Mouse (Mus musculus) MEL (cell line): ENCODE measurements around the gene Fam53b. TPM values are rescaled to one million over a fixed set of nuclear protein-coding genes. Genes with fewer than 3 reads are reported as not detected.

ENCODE experiments used
- DNase-seq: peaks from one replicate; pipeline ENCODE4 v3.0.0; 2011; ENCODE audit warnings: low read depth, low spot score
- H3K27ac ChIP-seq: 2 replicates; pipeline ENCODE4 v1.5.1; 2012; ENCODE audit warnings: low read depth, mild to moderate bottlenecking, control low read depth, low read length, moderate library complexity; ENCODE audit not compliant: control insufficient read depth
- H3K27me3 ChIP-seq, 2 experiments: fragments of 150-350 bp in 1 of 2; sonication (generic) in 1 of 2; 2 replicates each; pipeline ENCODE4 v1.6.1; 2012; ENCODE audit warnings: low read length in 2 of 2, mild to moderate bottlenecking in 2 of 2, improper control_type of control experiment in 1 of 2, moderate library complexity in 1 of 2; ENCODE audit not compliant: insufficient read depth in 2 of 2, control insufficient read depth in 1 of 2
- H3K36me3 ChIP-seq, 2 experiments: 2 replicates each; pipeline ENCODE4 v1.6.1; 2012 to 2014; ENCODE audit warnings: low read length in 2 of 2, improper control_type of control experiment in 1 of 2, inconsistent platforms in 1 of 2, mild to moderate bottlenecking in 1 of 2; ENCODE audit not compliant: insufficient read depth in 2 of 2, control insufficient read depth in 1 of 2
- H3K4me1 ChIP-seq, 2 experiments: fragments of 150-350 bp in 1 of 2; sonication (generic) in 1 of 2; 2 replicates each; pipeline ENCODE4 v1.6.1; 2012; ENCODE audit warnings: low read length in 2 of 2, improper control_type of control experiment in 1 of 2, mild to moderate bottlenecking in 1 of 2; ENCODE audit not compliant: insufficient read depth in 2 of 2, control insufficient read depth in 1 of 2
- H3K4me3 ChIP-seq, 2 experiments: fragments of 150-350 bp in 1 of 2; sonication (generic) in 1 of 2; 2 replicates each; pipeline ENCODE4 v1.5.1; 2012; ENCODE audit warnings: low read depth in 2 of 2, low read length in 2 of 2, mild to moderate bottlenecking in 2 of 2, moderate library complexity in 2 of 2, control low read depth in 1 of 2, improper control_type of control experiment in 1 of 2; ENCODE audit not compliant: control insufficient read depth in 1 of 2, insufficient read depth in 1 of 2
- H3K79me2 ChIP-seq: 2 replicates; pipeline ENCODE4 v1.6.1; 2012; ENCODE audit warnings: mild to moderate bottlenecking, low read length, moderate library complexity; ENCODE audit not compliant: control insufficient read depth, poor library complexity, insufficient read depth
- H3K9ac ChIP-seq: 2 replicates; pipeline ENCODE4 v1.6.1; 2012; ENCODE audit warnings: low read depth, mild to moderate bottlenecking, control low read depth, low read length, moderate library complexity; ENCODE audit not compliant: control insufficient read depth, poor library complexity, severe bottlenecking
- H3K9me3 ChIP-seq: fragments of 150-350 bp; sonication (generic); replicated peaks from 2 replicates; pipeline ENCODE4 v1.6.1; 2012; ENCODE audit warnings: mild to moderate bottlenecking, low read length, improper control_type of control experiment, moderate library complexity; ENCODE audit not compliant: insufficient read depth
- BHLHE40 ChIP-seq: IDR thresholded peaks from 2 replicates; pipeline ENCODE4 v1.6.1; 2012; ENCODE audit warnings: low read depth, mild to moderate bottlenecking, inconsistent platforms, low read length, improper control_type of control experiment, borderline replicate concordance
- CHD2 ChIP-seq: IDR thresholded peaks from 2 replicates; pipeline ENCODE4 v1.6.1; 2011; ENCODE audit warnings: low read length, improper control_type of control experiment
- EP300 ChIP-seq, 2 experiments: IDR thresholded peaks; 2 replicates each; pipeline ENCODE4 v1.6.1; 2011; ENCODE audit warnings: improper control_type of control experiment in 2 of 2, low read length in 2 of 2, low read depth in 1 of 2, mild to moderate bottlenecking in 1 of 2
- ETS1 ChIP-seq: IDR thresholded peaks from 2 replicates; pipeline ENCODE4 v1.6.1; 2012; ENCODE audit warnings: low read depth, mild to moderate bottlenecking, inconsistent platforms, low read length, improper control_type of control experiment, moderate library complexity
- KAT2A ChIP-seq: conservative IDR thresholded peaks from 2 replicates; pipeline ENCODE4 v1.6.1; 2012; ENCODE audit warnings: low read depth, low read length, improper control_type of control experiment, inconsistent platforms
- MAX ChIP-seq: IDR thresholded peaks from 2 replicates; pipeline ENCODE4 v1.6.1; 2011; ENCODE audit warnings: low read length, improper control_type of control experiment
- MEF2A ChIP-seq: IDR thresholded peaks from 2 replicates; pipeline ENCODE4 v1.6.1; 2014; ENCODE audit warnings: low read depth, mild to moderate bottlenecking, inconsistent platforms, low read length, improper control_type of control experiment; ENCODE audit not compliant: poor library complexity, insufficient replicate concordance, severe bottlenecking; ENCODE audit errors: extremely low read depth
- MXI1 ChIP-seq: IDR thresholded peaks from 2 replicates; pipeline ENCODE4 v1.6.1; 2011; ENCODE audit warnings: mild to moderate bottlenecking, low read depth, low read length, improper control_type of control experiment
- MYC ChIP-seq: IDR thresholded peaks from 2 replicates; pipeline ENCODE4 v1.6.1; 2011; ENCODE audit warnings: low read depth, mild to moderate bottlenecking, low read length, improper control_type of control experiment, moderate library complexity
- NELFE ChIP-seq: IDR thresholded peaks from 2 replicates; pipeline ENCODE4 v1.6.1; 2011; ENCODE audit warnings: low read depth, low read length, improper control_type of control experiment
- POLR2A ChIP-seq, 2 experiments: IDR thresholded peaks; 2 replicates each; pipeline ENCODE4 v1.6.1; 2011 to 2012; ENCODE audit warnings: low read length in 2 of 2, mild to moderate bottlenecking in 2 of 2, control low read depth in 1 of 2, improper control_type of control experiment in 1 of 2, low read depth in 1 of 2, moderate library complexity in 1 of 2; ENCODE audit not compliant: control insufficient read depth in 1 of 2, insufficient read depth in 1 of 2, poor library complexity in 1 of 2
- RCOR1 ChIP-seq: IDR thresholded peaks from 2 replicates; pipeline ENCODE4 v1.6.1; 2012; ENCODE audit warnings: low read depth, mild to moderate bottlenecking, inconsistent platforms, low read length, improper control_type of control experiment
- SIN3A ChIP-seq: IDR thresholded peaks from 2 replicates; pipeline ENCODE4 v1.6.1; 2012; ENCODE audit warnings: low read length, improper control_type of control experiment, inconsistent platforms
- SMC3 ChIP-seq: IDR thresholded peaks from 2 replicates; pipeline ENCODE4 v1.6.1; 2011; ENCODE audit warnings: low read depth, low read length, improper control_type of control experiment
- TAL1 ChIP-seq: IDR thresholded peaks from 2 replicates; pipeline ENCODE4 v1.6.1; 2012; ENCODE audit warnings: mild to moderate bottlenecking, inconsistent platforms, low read length, moderate library complexity, mixed read lengths
- TBP ChIP-seq: IDR thresholded peaks from 2 replicates; pipeline ENCODE4 v1.8.0; 2011; ENCODE audit warnings: low read depth, low read length, improper control_type of control experiment
- TCF12 ChIP-seq: IDR thresholded peaks from 2 replicates; pipeline ENCODE4 v1.6.1; 2014; ENCODE audit warnings: low read depth, mild to moderate bottlenecking, inconsistent platforms, low read length, improper control_type of control experiment, moderate library complexity
- USF1 ChIP-seq: IDR thresholded peaks from 2 replicates; pipeline ENCODE4 v1.6.1; 2014; ENCODE audit warnings: low read depth, mild to moderate bottlenecking, inconsistent platforms, low read length, improper control_type of control experiment, moderate library complexity
- ZC3H11A ChIP-seq: IDR thresholded peaks from 2 replicates; pipeline ENCODE4 v1.6.1; 2012; ENCODE audit warnings: low read depth, mild to moderate bottlenecking, inconsistent platforms, low read length, improper control_type of control experiment
- ZKSCAN1 ChIP-seq: IDR thresholded peaks from 2 replicates; pipeline ENCODE4 v1.6.1; 2012; ENCODE audit warnings: low read depth, mild to moderate bottlenecking, inconsistent platforms, low read length, improper control_type of control experiment, moderate library complexity
- ZNF384 ChIP-seq: IDR thresholded peaks from 2 replicates; pipeline ENCODE4 v1.6.1; 2012; ENCODE audit warnings: low read depth, mild to moderate bottlenecking, inconsistent platforms, low read length, improper control_type of control experiment
- polyA plus RNA-seq, 2 experiments: library from polyadenylated mRNA; stranded (reverse) in 1 of 2; unstranded in 1 of 2; fragments of >175 nt in 1 of 2; fragments of >200 nt in 1 of 2; gene quantifications; 2 replicates each; pipeline versions ENCODE4 v1.2.1 to v1.2.4; 2012; ENCODE audit warnings: low replicate concordance in 2 of 2, low read depth in 1 of 2; ENCODE audit not compliant: insufficient read length in 2 of 2, insufficient read depth in 1 of 2, missing spikeins in 1 of 2
- total RNA-seq: library from RNA; depleted of rRNA; stranded (reverse); fragments of 300-350 nt; gene quantifications from 2 replicates; pipeline ENCODE4 v1.2.3, GENCODE M21; 2012

Fam53b gene
- total and polyA plus RNA-seq, 3 experiments, result 7.9 to 15.4 TPM; not detected in 1

GRCm38 (mm10) chr7:132852173-132852844, 38.6 kb upstream of the Fam53b start, which contains the start of gene Eef1akmt2 (continued):
- TF ChIP-seq ZNF384, result no peak

- Histone ChIP-seq H3K27ac (no peak overlapping the region), H3K4me3 (no peak overlapping the region), H3K27me3 (no peaks in the 10 kb centered on the region), H3K9me3 (no peaks in the 10 kb centered on the region), H3K4me1 (no peaks in the 10 kb centered on the region), H3K36me3 (no peaks in the 10 kb centered on the region; a peak in 2 of 4 replicates), H3K79me2 (no peaks in the 10 kb centered on the region), H3K9ac (no peak overlapping the region)
- peak; percentile 33 for DNase-seq
- peak; percentile 41 for TF ChIP-seq TAL1
- TF ChIP-seq ZKSCAN1, result no peak
- no peak for TF ChIP-seq MXI1
These were observed 29.5 kb upstream of the Fam53b start for GRCm38 (mm10) chr7:132843152-132843551.

- H3K36me3 ChIP-seq, result no peaks in the 10 kb centered on the region; a peak in 2 of 4 replicates
- no peak for DNase-seq
- no peaks in the 10 kb centered on the region for H3K79me2 ChIP-seq
- H3K27me3 ChIP-seq, result no peaks in the 10 kb centered on the region
- TF ChIP-seq CHD2, result no peak
- TF ChIP-seq TCF12, result no peak
- no peak for TF ChIP-seq ZC3H11A
- TF ChIP-seq SIN3A, result no peak
- TF ChIP-seq SMC3, result no peak
- TF ChIP-seq MAX, result no peak
- no peak for TF ChIP-seq ETS1
- TF ChIP-seq BHLHE40, result no peak
- no peak for TF ChIP-seq POLR2A (IDR thresholded peaks at IDR 0.05; ENCODE audit: control insufficient read depth in 1 of 2, insufficient read depth in 1 of 2, low read depth in 1 of 2, low read length in 2 of 2, poor library complexity in 1 of 2)
- TF ChIP-seq KAT2A, result no peak
- no peak for TF ChIP-seq NELFE
- no peak for TF ChIP-seq TAL1
- no peak for TF ChIP-seq USF1
- TF ChIP-seq TBP, result no peak
- no peak for TF ChIP-seq MYC
- TF ChIP-seq MEF2A, result no peak
- TF ChIP-seq EP300 (IDR thresholded peaks at IDR 0.05; ENCODE audit: low read depth in 1 of 2, low read length in 2 of 2), result no peak
- no peak for TF ChIP-seq RCOR1
- no peak for TF ChIP-seq ZNF384
- TF ChIP-seq, all 39 proteins: peak for 0
- Histone ChIP-seq H3K27ac (no peak overlapping the region), H3K4me1 (no peaks in the 10 kb centered on the region), H3K4me3 (no peak overlapping the region), H3K9ac (no peak overlapping the region), H3K9me3 (no peaks in the 10 kb centered on the region)
These were observed 28.8 kb upstream of the Fam53b start for GRCm38 (mm10) chr7:132842455-132842854.
